Mouse (Mus musculus) heart, postnatal 0 days (tissue): ENCODE results near the gene Dyrk1a. TPM values are rescaled to one million over a fixed set of nuclear protein-coding genes. Genes with fewer than 3 reads are reported as not detected.

ENCODE experiments used
- ATAC-seq: fragments of 200-750 bp; cut with Nextera tagmentation; 2 replicates; pipeline ENCODE4 v1.8.0; 2017; ENCODE audit warnings: low read depth, moderate number of reproducible peaks, moderate library complexity; ENCODE audit not compliant: insufficient read depth
- DNase-seq: peaks from one replicate; pipeline ENCODE4 v3.0.0-alpha.2; 2016; ENCODE audit warnings: low spot score
- H3K27ac ChIP-seq: fragments of 300-500 bp; sonication (generic); 2 replicates; pipeline ENCODE4 v1.5.1; 2014; ENCODE audit warnings: low read depth, mild to moderate bottlenecking
- H3K27me3 ChIP-seq: fragments of 300-500 bp; sonication (generic); 2 replicates; pipeline ENCODE4 v1.6.1; 2014; ENCODE audit warnings: low read length, mixed read lengths; ENCODE audit not compliant: control insufficient read depth, insufficient read depth
- H3K36me3 ChIP-seq: fragments of 300-500 bp; sonication (generic); replicated peaks from 2 replicates; pipeline ENCODE4 v1.6.1; 2014; ENCODE audit warnings: low read length, mixed read lengths; ENCODE audit not compliant: control insufficient read depth, insufficient read depth
- H3K4me1 ChIP-seq: fragments of 300-500 bp; sonication (generic); 2 replicates; pipeline ENCODE4 v1.6.1; 2014; ENCODE audit warnings: antibody characterized with exemption; ENCODE audit not compliant: control insufficient read depth, insufficient read depth
- H3K4me2 ChIP-seq: fragments of 300-500 bp; sonication (generic); 2 replicates; pipeline ENCODE4 v1.6.1; 2014; ENCODE audit warnings: low read depth, mild to moderate bottlenecking, low read length, moderate library complexity
- H3K4me3 ChIP-seq: fragments of 300-500 bp; sonication (generic); 2 replicates; pipeline ENCODE4 v1.5.1; 2014; ENCODE audit warnings: low read depth, low read length
- H3K9ac ChIP-seq: fragments of 300-500 bp; sonication (generic); replicated peaks from 2 replicates; pipeline ENCODE4 v1.6.1; 2014; ENCODE audit warnings: low read depth, low read length, mixed read lengths
- H3K9me3 ChIP-seq: fragments of 300-500 bp; sonication (generic); replicated peaks from 2 replicates; pipeline ENCODE4 v1.6.1; 2016; ENCODE audit warnings: low read length; ENCODE audit not compliant: control insufficient read depth
- CTCF ChIP-seq: IDR thresholded peaks from 2 replicates; pipeline ENCODE4 v1.5.1; 2016; ENCODE audit warnings: antibody characterized with exemption, control low read depth, low read depth
- EP300 ChIP-seq: IDR thresholded peaks from 2 replicates; pipeline ENCODE4 v1.6.1; 2016; ENCODE audit warnings: antibody characterized with exemption, low read depth
- WGBS: fragments of 180-500 bp; shearing (Covaris S2); extraction: QIAGEN DNeasy Blood & Tissue Kit; methylation state at CpG from one replicate; pipeline ENCODE4 v1.1.7; 2014; 5-methylcytosine and 5-hydroxymethylcytosine counted together
- polyA plus RNA-seq: library from polyadenylated mRNA; unstranded; fragments of >200 nt; fragmentation: Nextera tagmentation; extraction: Ambion mirVana; gene quantifications from 2 replicates; pipeline ENCODE4 v1.2.1, GENCODE M21; 2015
- total RNA-seq: library from RNA; depleted of rRNA; stranded (reverse); fragments of >200 nt; gene quantifications from 2 replicates; pipeline ENCODE4 v1.2.3, GENCODE M21; 2014; ENCODE audit warnings: low replicate concordance

The Dyrk1a gene
- total and polyA plus RNA-seq, 2 experiments from 2014 or later: 7.7 to 55.2 TPM

DNA sequence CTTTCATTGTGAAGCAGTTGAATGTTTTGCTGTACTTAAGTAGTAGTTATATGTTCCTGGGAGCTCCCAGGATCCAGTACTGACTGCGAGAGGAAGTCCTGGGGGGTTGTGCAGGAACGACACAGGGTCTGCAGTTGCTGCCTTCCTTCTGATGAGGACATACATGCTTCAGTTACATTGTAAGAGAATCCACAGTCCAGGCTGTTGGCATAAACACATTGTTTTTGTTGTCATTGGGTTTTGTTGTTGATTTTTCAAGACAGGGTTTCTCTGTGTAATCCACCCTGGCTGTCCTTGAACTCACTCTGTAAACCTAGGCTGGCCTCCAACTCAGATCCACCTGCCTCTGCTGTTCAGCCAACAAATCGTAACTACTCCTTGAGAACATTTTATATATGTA lies 80.1 kb downstream of the Dyrk1a start:
- TF ChIP-seq CTCF: no peak
- no peak for TF ChIP-seq EP300
- H3K4me1 ChIP-seq: peaks cover 48% of the 10 kb centered on the region
- DNase-seq (no peak), ATAC-seq (no peak)
- no peak overlapping the region for H3K9ac ChIP-seq
- H3K4me3 ChIP-seq: no peak overlapping the region
- 68% methylated on average over 3 of the region's 3 CpGs for WGBS
- no peak overlapping the region for H3K27ac ChIP-seq
- H3K9me3 ChIP-seq: no peaks in the 10 kb centered on the region
- no peaks in the 10 kb centered on the region for H3K36me3 ChIP-seq
- H3K27me3 ChIP-seq: no peaks in the 10 kb centered on the region
- no peak overlapping the region for H3K4me2 ChIP-seq

DNA sequence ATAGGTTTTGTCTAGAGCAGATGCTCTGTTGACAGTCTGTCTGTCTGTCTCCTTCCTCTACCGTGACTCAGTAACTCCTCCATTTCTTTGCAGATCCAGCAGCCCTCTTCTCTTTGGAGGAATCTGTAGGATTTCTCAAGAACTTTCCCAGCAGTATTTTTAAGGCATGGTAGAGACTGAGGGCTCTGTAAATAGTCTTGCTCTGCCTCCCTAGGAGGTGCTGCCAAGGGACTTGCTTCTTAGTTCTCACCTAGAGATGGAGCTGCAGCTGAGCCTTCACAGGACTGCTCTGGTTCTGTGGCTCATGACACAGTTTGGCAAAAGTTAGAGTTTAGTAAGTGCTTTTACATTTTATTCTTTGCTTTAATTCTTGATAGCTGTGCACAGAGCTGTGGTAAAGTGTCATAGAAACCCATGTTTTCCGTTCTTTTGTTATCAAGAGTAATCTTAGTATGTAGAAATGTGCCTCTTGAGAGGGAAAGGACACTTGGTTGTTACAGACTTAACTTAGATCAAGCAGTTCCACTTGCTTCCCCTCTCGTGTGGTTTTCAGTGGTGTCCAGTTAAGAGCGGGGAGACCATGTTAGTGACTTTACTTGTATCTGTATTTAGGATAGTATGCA lies 82.4 kb downstream of the Dyrk1a start:
- 48% methylated on average over 4 of the region's 4 CpGs for WGBS
- ATAC-seq: no peak

DNA sequence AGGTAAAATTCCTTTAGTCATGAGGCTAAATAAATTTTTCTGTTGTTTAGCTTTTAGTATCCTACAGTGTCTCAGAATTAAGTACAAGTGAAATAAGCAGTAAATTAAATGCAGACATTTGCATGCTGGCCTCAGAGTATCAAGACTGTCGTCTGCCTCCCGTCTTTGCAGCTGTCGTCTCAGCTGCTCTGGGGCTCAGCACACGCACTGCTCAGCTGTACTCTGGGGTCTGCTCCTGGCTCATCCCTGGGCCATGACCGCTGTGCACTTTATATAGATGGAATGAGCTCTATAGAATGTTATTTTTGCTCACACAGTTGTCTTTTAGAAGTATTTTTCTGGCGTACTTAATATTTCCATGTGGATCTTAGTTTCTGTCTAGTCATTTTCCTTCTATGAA lies 85.3 kb downstream of the Dyrk1a start:
- WGBS: 58% methylated on average over 6 of the region's 6 CpGs
- Histone ChIP-seq H3K27ac (no peak overlapping the region), H3K9me3 (no peaks in the 10 kb centered on the region), H3K4me2 (no peak overlapping the region), H3K4me3 (no peak overlapping the region), H3K9ac (no peak overlapping the region), H3K4me1 (peaks cover 34% of the 10 kb centered on the region), H3K36me3 (peaks cover 2% of the 10 kb centered on the region; the same call in 1 of the 2 replicates), H3K27me3 (no peaks in the 10 kb centered on the region)
- no peak for ATAC-seq
- DNase-seq: no peak
- no peak for TF ChIP-seq EP300
- TF ChIP-seq CTCF: no peak

More for the DNA sequence above, 82.4 kb downstream of the Dyrk1a start:
- DNase-seq: no peak
- Histone ChIP-seq H3K4me2 (no peak overlapping the region), H3K36me3 (no peaks in the 10 kb centered on the region), H3K27me3 (no peaks in the 10 kb centered on the region), H3K9me3 (no peaks in the 10 kb centered on the region), H3K9ac (no peak overlapping the region), H3K27ac (peak overlapping the region; percentile 36), H3K4me1 (peaks cover 51% of the 10 kb centered on the region), H3K4me3 (no peak overlapping the region)
- TF ChIP-seq CTCF (no peak), EP300 (no peak)

DNA sequence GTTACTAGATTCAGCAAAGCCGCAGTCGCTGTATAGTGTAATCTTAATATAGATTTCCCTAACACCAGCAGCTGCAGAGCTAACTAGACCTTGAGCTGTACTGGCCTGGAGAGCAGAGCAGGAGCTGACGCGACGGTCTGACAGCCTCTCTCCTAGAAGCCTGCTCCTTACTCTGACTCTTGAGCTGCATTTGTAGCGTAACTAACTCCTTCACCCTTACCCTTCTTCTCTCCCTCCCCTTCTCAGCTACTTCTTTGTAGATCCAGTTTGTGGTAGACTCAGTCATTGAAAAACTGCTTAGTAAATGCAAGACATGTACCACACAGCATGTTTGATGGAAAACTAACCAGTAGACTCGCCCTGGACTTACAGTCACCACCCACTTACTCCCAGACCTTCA lies 87.1 kb downstream of the Dyrk1a start:
- Histone ChIP-seq H3K27ac (peak overlapping the region; percentile 48), H3K4me1 (peaks cover 31% of the 10 kb centered on the region), H3K36me3 (peaks cover 9% of the 10 kb centered on the region), H3K9ac (no peak overlapping the region), H3K4me2 (peak overlapping the region; percentile 9; the same call in 1 of the 2 replicates), H3K9me3 (no peaks in the 10 kb centered on the region), H3K27me3 (no peaks in the 10 kb centered on the region), H3K4me3 (no peak overlapping the region)
- DNase-seq (no peak), ATAC-seq (no peak)
- TF ChIP-seq EP300 (no peak), CTCF (no peak)
- WGBS: 37% methylated on average over 7 of the region's 7 CpGs

DNA sequence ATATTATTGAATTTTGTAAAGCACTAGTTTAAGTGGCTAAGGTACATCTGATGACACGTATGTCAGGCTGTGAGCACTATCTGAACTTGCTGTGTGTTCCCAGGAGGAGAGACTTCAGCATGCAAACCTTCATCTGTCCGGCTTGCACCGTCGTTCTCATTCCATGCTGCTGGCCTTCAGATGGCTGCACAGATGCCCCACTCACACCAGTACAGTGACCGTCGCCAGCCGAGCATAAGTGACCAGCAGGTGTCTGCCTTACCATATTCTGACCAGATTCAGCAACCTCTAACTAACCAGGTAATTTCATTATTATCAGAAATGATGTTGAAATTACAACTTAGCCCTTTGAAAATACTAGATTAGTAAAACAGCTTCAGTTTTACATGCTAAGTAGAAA lies 89.6 kb downstream of the Dyrk1a start:
- H3K4me2 ChIP-seq: no peak overlapping the region
- WGBS: 81% methylated on average over 7 of the region's 7 CpGs
- DNase-seq: no peak

DNA sequence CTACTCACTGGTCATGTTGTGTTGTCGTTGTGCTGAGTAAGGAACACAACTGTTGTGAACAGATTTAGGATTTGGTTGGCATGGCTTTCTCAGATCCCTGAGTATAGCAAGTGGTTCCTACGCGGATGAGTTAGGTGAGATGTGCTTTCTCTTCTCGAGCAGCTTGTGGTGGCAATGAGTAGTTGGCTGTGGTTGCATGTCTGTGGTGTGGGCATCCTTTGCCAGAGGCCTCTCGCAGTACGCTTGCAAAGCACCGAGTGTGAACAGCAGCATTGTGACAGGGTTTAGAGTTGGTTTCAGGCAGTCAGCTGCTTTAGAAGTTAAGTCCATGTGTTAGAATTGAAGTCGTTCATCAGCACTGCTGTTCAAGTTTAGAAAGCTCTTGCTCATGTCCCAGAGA lies 90.4 kb downstream of the Dyrk1a start:
- H3K9me3 ChIP-seq: no peaks in the 10 kb centered on the region
- H3K9ac ChIP-seq: no peak overlapping the region
- peaks cover 24% of the 10 kb centered on the region for H3K4me1 ChIP-seq
- DNase-seq: no peak
- no peak overlapping the region for H3K4me2 ChIP-seq
- H3K27me3 ChIP-seq: no peaks in the 10 kb centered on the region
- no peak overlapping the region for H3K27ac ChIP-seq
- no peak for TF ChIP-seq EP300
- no peak for TF ChIP-seq CTCF
- peaks cover 9% of the 10 kb centered on the region for H3K36me3 ChIP-seq
- ATAC-seq: no peak
- 85% methylated on average over 8 of the region's 8 CpGs for WGBS
- no peak overlapping the region for H3K4me3 ChIP-seq

More for the DNA sequence above, 89.6 kb downstream of the Dyrk1a start:
- no peak for ATAC-seq
- Histone ChIP-seq H3K4me1 (peaks cover 24% of the 10 kb centered on the region), H3K36me3 (peaks cover 9% of the 10 kb centered on the region), H3K27ac (no peak overlapping the region), H3K27me3 (no peaks in the 10 kb centered on the region), H3K9ac (no peak overlapping the region), H3K9me3 (no peaks in the 10 kb centered on the region), H3K4me3 (no peak overlapping the region)
- TF ChIP-seq CTCF: no peak
- no peak for TF ChIP-seq EP300
